Mouse (Mus musculus): Measurements from ENCODE around the gene Ryr1.

The Ryr1 gene

DNA sequence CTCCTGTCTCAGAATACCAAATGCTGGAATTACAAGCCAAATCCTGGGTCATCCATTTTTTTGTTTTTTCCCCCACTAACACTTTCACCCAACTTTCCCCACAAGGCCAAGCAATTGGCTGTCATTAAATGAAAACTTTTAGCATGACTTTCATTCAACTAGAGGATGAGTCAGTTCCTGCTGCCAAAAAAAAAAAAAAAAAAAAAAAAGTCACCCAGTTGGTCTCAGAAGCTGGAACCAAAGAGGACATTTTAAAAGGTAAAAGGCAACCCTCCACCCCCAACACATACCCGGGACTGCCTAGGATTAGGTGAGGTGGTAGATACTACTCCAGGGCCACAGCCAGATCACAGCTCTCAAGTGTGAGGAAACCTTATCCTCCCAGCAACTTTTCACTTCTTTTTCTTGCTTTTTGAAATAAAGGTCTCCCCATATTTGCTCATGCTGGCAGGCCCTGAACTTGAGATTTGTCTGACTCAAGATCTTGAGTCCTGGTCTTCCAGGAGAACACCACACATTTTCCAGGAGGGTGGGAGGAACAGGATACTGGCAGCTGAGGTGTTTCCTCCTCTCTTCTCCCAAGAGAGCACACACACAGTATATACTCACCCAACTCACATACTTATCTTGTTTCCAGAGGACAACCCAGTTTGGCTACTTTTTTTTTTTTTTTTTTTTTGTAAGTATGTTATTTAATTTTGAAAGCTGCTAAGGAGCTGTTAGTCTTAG is 166.8 kb downstream of the Ryr1 start:
- no peak for DNase-seq

DNA sequence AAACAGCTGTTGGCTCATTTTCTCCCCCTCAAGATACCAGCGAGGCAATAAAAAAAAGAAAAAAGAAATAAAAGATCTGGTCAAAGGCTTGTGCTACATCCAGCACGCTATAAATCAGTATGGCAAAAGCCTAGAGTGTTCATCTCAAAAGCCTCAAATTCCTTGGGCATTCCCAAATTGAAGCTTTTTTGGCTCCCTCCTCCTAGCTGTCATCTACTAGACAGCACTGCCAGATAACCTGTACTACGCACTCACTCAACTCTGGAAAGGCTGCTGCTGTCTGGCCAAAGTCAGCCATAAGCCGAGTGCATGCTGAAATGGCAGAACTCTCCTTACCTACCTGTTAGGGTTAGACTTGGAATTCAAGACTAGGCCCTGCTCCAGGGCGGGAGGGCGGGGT is 167.7 kb downstream of the Ryr1 start:
- no peak for DNase-seq

- DNase-seq: no peak
Measured at GRCm38 (mm10) chr7:28956270-28956669, 168.7 kb downstream of the Ryr1 start.

DNA sequence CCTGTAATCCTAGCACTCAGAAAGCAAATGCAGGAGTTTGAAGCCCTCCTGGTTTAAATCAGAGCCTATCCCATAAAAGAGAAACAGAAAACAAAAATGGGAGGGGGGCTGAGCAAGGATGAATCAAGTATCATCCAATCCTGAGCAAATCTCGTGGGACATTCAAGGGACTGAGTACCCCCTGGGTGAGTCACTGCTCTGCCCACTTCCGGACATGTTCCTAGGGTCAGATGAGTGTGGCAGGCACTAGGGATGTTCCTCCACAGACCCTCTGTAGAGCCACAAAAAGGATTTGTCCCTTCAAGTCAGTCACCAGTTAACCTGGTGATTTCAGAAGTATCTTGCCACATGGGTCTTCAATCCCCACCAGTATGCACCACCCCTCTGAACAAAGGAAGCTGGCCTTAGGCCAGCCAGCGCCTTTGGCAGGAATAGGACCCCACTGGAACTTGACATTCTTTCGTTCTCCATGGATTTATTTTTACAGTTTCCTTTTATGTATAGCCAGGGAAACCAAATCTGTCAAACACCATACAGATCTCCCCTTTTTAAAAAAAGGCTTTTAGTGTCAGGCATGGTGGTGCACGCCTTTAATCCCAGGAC is 169.6 kb downstream of the Ryr1 start:
- DNase-seq: no peak

DNA sequence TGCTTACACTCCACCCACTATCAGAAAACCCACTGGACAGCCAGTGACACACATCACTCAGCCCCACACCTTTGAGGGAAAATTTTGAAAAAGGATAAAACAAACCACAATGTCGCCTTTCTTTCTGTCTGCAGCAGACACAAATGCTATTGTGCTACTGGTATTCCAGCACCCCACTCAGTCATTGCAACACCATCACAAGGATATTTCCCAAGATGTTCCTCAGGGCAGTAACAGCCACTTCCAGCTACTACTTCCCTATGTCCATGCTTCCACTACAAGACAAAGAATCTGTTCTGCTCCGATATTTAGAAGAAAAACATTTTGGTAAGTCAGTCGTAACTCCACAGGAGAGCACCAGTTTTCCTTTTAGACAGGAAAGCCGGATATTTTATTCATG is 170.2 kb downstream of the Ryr1 start:
- no peak for DNase-seq

DNA sequence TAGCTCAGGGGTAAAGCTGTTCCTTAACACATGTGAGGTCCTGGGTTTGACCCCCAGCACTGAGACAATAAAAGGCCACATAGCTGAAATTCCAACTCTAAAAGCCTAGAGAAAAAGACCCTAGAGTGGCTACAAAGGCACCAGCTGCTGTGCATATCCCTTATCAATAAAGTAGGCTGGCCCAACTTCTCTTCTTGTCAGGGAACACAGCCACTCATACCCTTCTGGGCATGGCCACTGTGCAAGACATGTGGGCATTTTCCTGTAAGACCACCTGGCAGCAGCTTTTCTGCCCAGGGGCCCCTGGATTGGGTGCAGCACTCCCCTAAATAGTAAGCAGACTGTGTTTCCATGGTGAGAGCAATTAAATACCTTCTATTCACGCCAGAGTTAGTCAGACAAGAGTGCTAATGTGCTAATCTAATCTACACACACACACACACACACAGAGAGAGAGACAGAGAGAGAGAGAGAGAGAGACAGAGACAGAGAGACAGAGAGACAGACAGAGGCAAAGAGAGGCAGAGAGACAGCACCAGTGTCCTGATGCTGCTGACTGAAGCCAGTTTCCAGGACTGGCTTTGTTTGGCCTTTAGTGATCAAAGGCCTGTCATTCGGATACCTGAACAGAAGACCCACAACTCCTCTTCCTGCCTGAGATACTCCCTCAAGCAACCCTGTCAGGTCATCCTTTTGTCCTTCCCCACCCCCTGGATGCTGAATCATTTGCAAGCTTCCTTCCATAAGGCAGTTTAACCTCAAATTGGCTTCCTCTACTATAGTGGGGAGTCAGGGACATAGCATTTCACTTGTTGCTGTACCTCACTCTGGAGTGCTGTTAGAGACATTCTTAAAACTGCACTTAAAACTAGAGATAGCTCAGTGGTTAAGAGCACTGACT is 171.3 kb downstream of the Ryr1 start:
- DNase-seq: no peak

Measured in cerebellum, adult 9-10 months (tissue).